Mouse (Mus musculus): ENCODE data around the gene Pcgf5.
"Not testable (repeated sequence)": the region's sequence is repeated elsewhere in the genome, so short reads cannot be mapped to it uniquely, and the experiment has no call there.

The Pcgf5 gene

GRCm38 (mm10) chr19:36388502-36388901 is 40.4 kb downstream of the Pcgf5 start:
- peak; percentile 69 to 80 for DNase-seq

DNA sequence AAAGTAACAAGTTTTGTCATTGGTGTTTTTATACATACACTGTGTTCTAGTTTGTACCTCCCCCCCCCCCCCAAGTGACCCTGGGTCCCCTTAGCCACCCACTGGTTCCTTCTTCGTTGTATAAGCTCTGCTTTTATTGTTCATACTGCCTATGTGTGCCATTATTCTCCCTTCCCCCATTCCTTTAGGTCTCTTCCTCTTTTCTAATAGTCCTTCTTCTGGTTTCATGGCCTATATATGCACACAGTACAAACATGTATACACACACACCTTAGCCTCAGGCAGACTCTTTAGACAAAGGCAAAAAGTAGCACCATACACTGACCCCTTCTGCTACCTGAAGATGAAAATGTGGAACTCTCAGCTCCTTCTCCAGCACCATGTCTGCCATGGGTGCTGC is 42.6 kb downstream of the Pcgf5 start:
- no peak for DNase-seq

- DNase-seq, result no peak
These were observed 50.4 kb downstream of the Pcgf5 start for GRCm38 (mm10) chr19:36398500-36398899.

DNA sequence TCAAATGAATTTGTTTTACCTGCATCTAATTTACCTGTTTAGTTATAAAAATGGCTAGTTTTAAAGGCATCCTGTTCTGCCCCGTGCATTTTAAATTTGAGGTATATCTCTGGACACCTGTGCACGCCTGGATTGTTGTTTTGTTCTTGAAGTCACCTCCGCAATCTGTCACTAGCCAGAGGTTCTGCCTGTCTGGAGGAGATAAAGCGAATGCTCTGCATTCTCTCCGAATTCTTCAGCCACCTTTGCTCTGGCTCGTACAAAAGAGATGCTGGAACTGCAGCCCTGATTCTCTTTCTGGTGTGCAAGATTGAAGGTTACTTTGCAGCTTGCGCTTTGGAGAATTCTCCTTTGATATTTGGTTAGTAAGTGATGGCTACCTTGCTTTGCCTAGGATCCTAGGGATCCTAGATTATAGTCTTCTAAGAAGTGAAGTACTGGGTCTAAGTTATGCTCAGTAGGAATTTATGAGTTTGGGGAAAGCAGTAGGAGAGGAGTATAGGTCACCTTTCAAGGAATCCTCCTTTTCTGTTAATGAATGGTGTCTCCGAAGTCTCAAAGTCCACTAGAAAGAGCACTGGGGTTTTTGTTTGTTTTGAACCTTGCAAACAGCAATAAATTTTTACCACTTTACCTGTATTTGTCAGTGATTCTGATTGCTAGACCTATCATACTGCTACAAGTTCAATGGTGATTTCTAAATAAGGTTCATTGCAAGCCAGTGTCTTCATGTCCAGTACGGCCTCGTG is 60.4 kb downstream of the Pcgf5 start:
- no peak for DNase-seq

- DNase-seq, result peak; percentile 83 to 89
These were observed 61.3 kb downstream of the Pcgf5 start for GRCm38 (mm10) chr19:36409280-36409860.

- peak in 1 of 2 experiments; percentile 15 for DNase-seq
These were observed 61.8 kb downstream of the Pcgf5 start for GRCm38 (mm10) chr19:36409861-36410392.

DNA sequence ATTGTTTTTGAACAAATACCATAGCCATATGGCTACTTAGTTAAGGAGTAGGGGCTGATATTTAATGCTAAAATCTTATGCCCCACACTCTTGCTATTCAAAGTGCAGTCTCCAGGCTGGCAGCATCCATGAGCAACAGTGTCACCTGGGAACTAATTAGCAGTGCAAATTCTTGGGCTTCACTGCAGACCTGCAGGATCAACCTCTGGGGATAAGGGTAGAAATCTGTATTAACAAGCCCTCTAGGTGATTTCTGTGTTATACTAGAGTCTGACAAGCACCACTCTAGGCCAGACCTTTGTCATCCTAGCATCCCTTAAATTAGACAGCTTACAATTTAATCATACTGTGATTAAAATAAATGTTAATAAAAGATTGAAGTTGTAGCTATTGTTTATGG is 71.8 kb downstream of the Pcgf5 start:
- DNase-seq, result no peak

GRCm38 (mm10) chr19:36427195-36427876 is 79.2 kb downstream of the Pcgf5 start:
- DNase-seq, result no peak

GRCm38 (mm10) chr19:36428116-36428515 is 80.0 kb downstream of the Pcgf5 start:
- no peak for DNase-seq

- DNase-seq, result no peak
These were observed 81.2 kb downstream of the Pcgf5 start for GRCm38 (mm10) chr19:36429354-36429753.

DNA sequence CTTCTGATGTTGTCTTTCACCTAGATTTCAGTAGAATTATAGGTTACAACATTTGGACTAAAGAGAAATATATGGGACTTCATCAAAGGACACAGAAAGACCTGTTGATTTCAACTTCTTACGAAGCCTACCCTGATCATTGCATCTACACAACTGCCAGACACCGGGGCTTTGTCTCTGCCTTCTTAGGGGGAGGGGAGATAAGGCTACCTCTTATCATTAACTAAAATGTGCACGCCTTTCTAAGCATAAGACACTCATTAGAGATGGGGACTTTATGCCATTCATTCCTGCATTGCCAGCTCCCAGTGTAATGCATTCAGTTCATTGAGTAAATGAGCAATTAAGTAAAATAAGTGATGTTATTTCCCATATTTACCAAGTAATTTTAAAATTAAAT is 85.1 kb downstream of the Pcgf5 start:
- DNase-seq, result no peak

GRCm38 (mm10) chr19:36439894-36440714 is 92.0 kb downstream of the Pcgf5 start:
- peak; percentile 35 to 48 for DNase-seq

GRCm38 (mm10) chr19:36450997-36451608 is 103.0 kb downstream of the Pcgf5 start:
- DNase-seq, result no peak

DNA sequence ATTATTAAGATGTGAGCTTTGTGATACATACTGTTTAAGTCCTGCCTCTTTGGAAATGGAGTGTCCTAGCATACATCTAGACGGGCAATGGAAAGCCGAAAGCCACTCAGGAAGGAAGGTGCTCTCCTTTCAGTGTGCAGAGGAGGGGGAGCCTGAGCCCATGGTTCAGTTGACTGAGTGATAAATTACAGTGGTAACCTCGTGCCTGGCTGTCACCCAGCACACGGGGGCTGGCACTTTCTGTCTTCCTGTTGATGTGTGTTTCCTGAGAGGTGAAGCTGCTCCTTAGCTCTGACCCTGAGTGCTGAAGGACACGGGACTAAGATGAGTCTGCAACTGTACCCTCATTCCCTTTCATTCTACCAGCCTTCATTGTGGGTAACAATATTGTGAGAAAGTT is 103.6 kb downstream of the Pcgf5 start:
- no peak for DNase-seq

DNA sequence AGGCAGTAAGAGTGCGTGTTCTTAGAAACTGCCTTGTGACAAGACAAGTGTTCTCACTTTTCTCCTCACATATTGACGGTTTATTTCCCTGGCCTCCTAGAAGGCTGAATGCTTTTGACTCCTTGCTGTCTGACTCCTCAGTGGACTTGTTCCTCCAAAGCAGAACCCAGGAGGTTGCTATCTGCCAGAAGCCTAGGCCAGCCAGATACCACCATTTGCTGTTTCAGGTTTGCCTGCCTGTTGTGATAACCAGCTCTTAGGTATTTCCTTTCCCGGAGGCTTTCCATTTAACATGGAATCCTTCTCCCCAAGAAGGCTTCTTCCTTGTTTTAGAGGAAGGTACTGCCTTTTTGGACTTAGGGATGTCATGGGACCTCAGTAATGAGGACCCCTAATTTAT is 104.1 kb downstream of the Pcgf5 start:
- not testable (repeated sequence) for DNase-seq

GRCm38 (mm10) chr19:36453451-36453850 is 105.3 kb downstream of the Pcgf5 start:
- no peak for DNase-seq

DNA sequence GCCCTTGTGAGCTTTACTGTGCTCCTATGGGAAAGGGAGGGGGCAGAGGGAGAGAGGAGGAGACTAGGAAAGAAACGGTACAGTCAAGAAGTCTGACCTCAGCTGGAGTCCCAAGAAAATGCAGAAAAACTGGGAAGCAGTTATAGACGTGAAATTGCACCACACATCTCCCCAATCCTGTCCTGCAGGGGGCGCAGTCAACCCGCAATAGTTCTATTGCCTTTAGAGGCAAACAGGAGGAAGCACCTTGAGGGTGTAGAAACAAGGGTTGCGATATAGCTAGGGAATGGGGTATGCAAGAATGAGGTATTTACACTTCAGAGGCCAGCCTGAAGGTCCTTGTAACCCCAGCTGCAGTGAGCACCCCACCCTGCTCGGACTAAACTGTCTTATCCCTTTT is 122.0 kb downstream of the Pcgf5 start:
- DNase-seq, result peak; percentile 70 to 74

- DNase-seq, result no peak
These were observed 123.2 kb downstream of the Pcgf5 start for GRCm38 (mm10) chr19:36471325-36471724.

DNA sequence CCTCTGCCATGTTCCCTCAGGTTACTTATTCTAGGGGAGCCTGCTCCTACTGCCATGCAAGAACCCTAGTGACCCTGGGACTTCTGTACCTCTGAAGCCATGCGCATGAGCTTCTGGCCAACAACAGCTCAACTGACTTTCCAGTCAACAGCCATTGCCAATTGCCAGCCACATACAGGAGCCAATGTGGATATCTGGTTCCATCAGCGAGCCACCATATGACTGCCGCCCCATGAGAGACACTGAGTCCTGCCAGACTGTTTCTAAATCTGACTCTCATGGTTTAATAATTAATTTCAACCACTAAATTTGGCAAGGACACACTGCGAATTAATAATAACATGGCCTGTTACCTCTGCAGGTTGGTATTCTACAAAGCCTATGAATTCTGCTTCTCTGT is 128.5 kb downstream of the Pcgf5 start:
- no peak for DNase-seq

GRCm38 (mm10) chr19:36477151-36477550 is 129.0 kb downstream of the Pcgf5 start:
- no peak for DNase-seq

DNA sequence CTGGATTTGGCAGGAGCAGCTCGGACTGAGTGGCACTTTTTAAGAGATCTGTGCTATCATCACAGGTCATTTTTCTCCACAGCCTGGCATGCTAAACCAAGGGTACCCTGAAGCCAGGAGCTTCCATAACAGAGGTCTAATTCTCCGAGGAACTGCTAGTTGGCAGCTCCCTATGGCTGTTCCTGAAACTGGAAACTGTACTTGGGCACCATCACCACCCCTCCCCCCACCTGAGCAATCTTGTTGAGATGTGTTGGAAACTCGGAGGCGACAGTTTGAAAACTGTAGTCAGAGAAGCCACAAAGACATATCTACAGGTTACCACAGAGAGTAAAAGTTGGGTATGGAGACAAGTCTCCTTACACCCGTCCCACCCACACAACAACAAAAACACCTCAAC is 129.6 kb downstream of the Pcgf5 start:
- DNase-seq, result no peak

GRCm38 (mm10) chr19:36490911-36491310 is 142.8 kb downstream of the Pcgf5 start:
- no peak for DNase-seq

Data from cerebellum, postnatal 36 days (tissue).